Mouse (Mus musculus): ENCODE measurements around the gene Abhd16a. TPM values are rescaled to one million over a fixed set of nuclear protein-coding genes. Genes with fewer than 3 reads are reported as not detected.

The Abhd16a gene
- polyA plus RNA-seq, 1 experiment from 2014 or later = 25.5 TPM

DNA sequence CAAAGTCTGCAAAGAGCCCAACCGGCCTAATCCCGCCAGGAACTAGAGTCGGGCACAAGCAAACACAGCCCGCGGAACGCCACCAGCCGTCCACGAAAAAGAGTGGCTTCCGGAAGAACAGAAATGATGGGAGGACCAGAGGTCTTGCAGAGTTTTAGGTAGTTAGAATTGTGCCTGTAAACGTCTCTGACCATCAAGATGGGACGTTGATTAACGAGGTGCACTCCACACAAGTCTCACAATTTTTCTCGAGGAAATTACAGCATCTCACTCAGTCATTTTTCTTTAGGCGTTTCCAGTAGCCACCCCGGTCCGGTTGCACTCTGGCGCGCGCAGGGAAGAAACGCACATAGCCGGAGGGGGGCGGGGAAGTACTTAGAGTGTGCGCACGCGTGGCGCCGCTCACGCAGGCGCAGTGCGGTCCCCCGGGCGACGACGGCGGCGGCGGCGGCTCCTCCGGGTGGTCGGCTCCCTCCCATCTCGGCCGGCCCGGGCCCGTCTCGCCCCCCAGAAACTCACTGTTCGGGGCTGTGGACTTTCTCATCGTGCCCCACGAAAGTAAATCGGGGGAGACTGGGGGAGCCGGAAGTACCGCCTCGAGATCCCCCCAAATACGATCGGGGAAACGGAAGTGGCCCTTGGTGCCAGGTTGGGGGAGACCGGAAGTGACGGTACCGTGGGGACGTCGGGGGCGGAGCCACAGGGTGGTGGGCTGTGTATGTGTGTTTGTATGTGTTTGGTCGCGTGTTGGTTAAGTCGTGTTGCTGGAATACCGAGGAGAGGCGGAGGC, 45.9 kb downstream of the Abhd16a start, which contains the start of gene Bag6:
Gene Bag6, plus strand, starts transcription at position 378 of the 790 bp plus-strand sequence.

Other genes with a start within 250 kb of the Abhd16a start
- gene Skiv2l, start 239.1 kb upstream of the Abhd16a start, polyA plus RNA-seq (2015; fragmentation: Illumina TruSeq; extraction: RNeasy Lipid Tissue Mini Kit (QIAGEN cat#74804); ENCODE audit: insufficient read depth, low read depth, low replicate concordance) = 24.5 TPM
- gene Nelfe, start 238.9 kb upstream of the Abhd16a start, polyA plus RNA-seq (2015; fragmentation: Illumina TruSeq; extraction: RNeasy Lipid Tissue Mini Kit (QIAGEN cat#74804); ENCODE audit: insufficient read depth, low read depth, low replicate concordance) = 11.5 TPM
- gene Cfb, start 226.7 kb upstream of the Abhd16a start, polyA plus RNA-seq (2015; fragmentation: Illumina TruSeq; extraction: RNeasy Lipid Tissue Mini Kit (QIAGEN cat#74804); ENCODE audit: insufficient read depth, low read depth, low replicate concordance) = 9.5 TPM
- 1.5 TPM for gene Zbtb12, start 209.8 kb upstream of the Abhd16a start, polyA plus RNA-seq (2015; fragmentation: Illumina TruSeq; extraction: RNeasy Lipid Tissue Mini Kit (QIAGEN cat#74804); ENCODE audit: insufficient read depth, low read depth, low replicate concordance)
- 4.5 TPM for gene Gm20547, start 207.2 kb upstream of the Abhd16a start, polyA plus RNA-seq (2015; fragmentation: Illumina TruSeq; extraction: RNeasy Lipid Tissue Mini Kit (QIAGEN cat#74804); ENCODE audit: insufficient read depth, low read depth, low replicate concordance)
- 22.8 TPM for gene C2, start 191.0 kb upstream of the Abhd16a start, polyA plus RNA-seq (2015; fragmentation: Illumina TruSeq; extraction: RNeasy Lipid Tissue Mini Kit (QIAGEN cat#74804); ENCODE audit: insufficient read depth, low read depth, low replicate concordance)
- gene Ehmt2, start 190.8 kb upstream of the Abhd16a start, polyA plus RNA-seq (2015; fragmentation: Illumina TruSeq; extraction: RNeasy Lipid Tissue Mini Kit (QIAGEN cat#74804); ENCODE audit: insufficient read depth, low read depth, low replicate concordance) = 43.2 TPM
- 1.4 TPM for gene Slc44a4, start 174.8 kb upstream of the Abhd16a start, polyA plus RNA-seq (2015; fragmentation: Illumina TruSeq; extraction: RNeasy Lipid Tissue Mini Kit (QIAGEN cat#74804); ENCODE audit: insufficient read depth, low read depth, low replicate concordance)
- gene Neu1, start 158.0 kb upstream of the Abhd16a start, polyA plus RNA-seq (2015; fragmentation: Illumina TruSeq; extraction: RNeasy Lipid Tissue Mini Kit (QIAGEN cat#74804); ENCODE audit: insufficient read depth, low read depth, low replicate concordance) = 10.7 TPM
- 8.4 TPM for gene Hspa1b, start 130.0 kb upstream of the Abhd16a start, polyA plus RNA-seq (2015; fragmentation: Illumina TruSeq; extraction: RNeasy Lipid Tissue Mini Kit (QIAGEN cat#74804); ENCODE audit: insufficient read depth, low read depth, low replicate concordance)
- gene Gm20481, start 119.4 kb upstream of the Abhd16a start, polyA plus RNA-seq (2015; fragmentation: Illumina TruSeq; extraction: RNeasy Lipid Tissue Mini Kit (QIAGEN cat#74804); ENCODE audit: insufficient read depth, low read depth, low replicate concordance) = not detected
- gene Hspa1a, start 117.1 kb upstream of the Abhd16a start, polyA plus RNA-seq (2015; fragmentation: Illumina TruSeq; extraction: RNeasy Lipid Tissue Mini Kit (QIAGEN cat#74804); ENCODE audit: insufficient read depth, low read depth, low replicate concordance) = 4.7 TPM
- not detected for gene Hspa1l, start 116.6 kb upstream of the Abhd16a start, polyA plus RNA-seq (2015; fragmentation: Illumina TruSeq; extraction: RNeasy Lipid Tissue Mini Kit (QIAGEN cat#74804); ENCODE audit: insufficient read depth, low read depth, low replicate concordance)
- 7.8 TPM for gene Lsm2, start 107.4 kb upstream of the Abhd16a start, polyA plus RNA-seq (2015; fragmentation: Illumina TruSeq; extraction: RNeasy Lipid Tissue Mini Kit (QIAGEN cat#74804); ENCODE audit: insufficient read depth, low read depth, low replicate concordance)
- gene Vars, start 88.3 kb upstream of the Abhd16a start, polyA plus RNA-seq (2015; fragmentation: Illumina TruSeq; extraction: RNeasy Lipid Tissue Mini Kit (QIAGEN cat#74804); ENCODE audit: insufficient read depth, low read depth, low replicate concordance) = 23.4 TPM
- 0.42 TPM for gene Vwa7, start 72.7 kb upstream of the Abhd16a start, polyA plus RNA-seq (2015; fragmentation: Illumina TruSeq; extraction: RNeasy Lipid Tissue Mini Kit (QIAGEN cat#74804); ENCODE audit: insufficient read depth, low read depth, low replicate concordance)
- 1.5 TPM for gene Sapcd1, start 61.2 kb upstream of the Abhd16a start, polyA plus RNA-seq (2015; fragmentation: Illumina TruSeq; extraction: RNeasy Lipid Tissue Mini Kit (QIAGEN cat#74804); ENCODE audit: insufficient read depth, low read depth, low replicate concordance)
- gene Msh5, start 42.5 kb upstream of the Abhd16a start, polyA plus RNA-seq (2015; fragmentation: Illumina TruSeq; extraction: RNeasy Lipid Tissue Mini Kit (QIAGEN cat#74804); ENCODE audit: insufficient read depth, low read depth, low replicate concordance) = 1.8 TPM
- 36.2 TPM for gene Clic1, start 39.3 kb upstream of the Abhd16a start, polyA plus RNA-seq (2015; fragmentation: Illumina TruSeq; extraction: RNeasy Lipid Tissue Mini Kit (QIAGEN cat#74804); ENCODE audit: insufficient read depth, low read depth, low replicate concordance)
- 19.5 TPM for gene Ddah2, start 30.2 kb upstream of the Abhd16a start, polyA plus RNA-seq (2015; fragmentation: Illumina TruSeq; extraction: RNeasy Lipid Tissue Mini Kit (QIAGEN cat#74804); ENCODE audit: insufficient read depth, low read depth, low replicate concordance)
- gene Ly6g6c, start 23.9 kb upstream of the Abhd16a start, polyA plus RNA-seq (2015; fragmentation: Illumina TruSeq; extraction: RNeasy Lipid Tissue Mini Kit (QIAGEN cat#74804); ENCODE audit: insufficient read depth, low read depth, low replicate concordance) = not detected
- not detected for gene Mpig6b, start 23.1 kb upstream of the Abhd16a start, polyA plus RNA-seq (2015; fragmentation: Illumina TruSeq; extraction: RNeasy Lipid Tissue Mini Kit (QIAGEN cat#74804); ENCODE audit: insufficient read depth, low read depth, low replicate concordance)
- not detected for gene Ly6g6e, start 12.4 kb upstream of the Abhd16a start, polyA plus RNA-seq (2015; fragmentation: Illumina TruSeq; extraction: RNeasy Lipid Tissue Mini Kit (QIAGEN cat#74804); ENCODE audit: insufficient read depth, low read depth, low replicate concordance)
- not detected for gene Ly6g6d, start 11.2 kb upstream of the Abhd16a start, polyA plus RNA-seq (2015; fragmentation: Illumina TruSeq; extraction: RNeasy Lipid Tissue Mini Kit (QIAGEN cat#74804); ENCODE audit: insufficient read depth, low read depth, low replicate concordance)
- gene Ly6g6f, start 3.7 kb upstream of the Abhd16a start, polyA plus RNA-seq (2015; fragmentation: Illumina TruSeq; extraction: RNeasy Lipid Tissue Mini Kit (QIAGEN cat#74804); ENCODE audit: insufficient read depth, low read depth, low replicate concordance) = not detected
- gene Ly6g5c, start 19.0 kb downstream of the Abhd16a start, polyA plus RNA-seq (2015; fragmentation: Illumina TruSeq; extraction: RNeasy Lipid Tissue Mini Kit (QIAGEN cat#74804); ENCODE audit: insufficient read depth, low read depth, low replicate concordance) = not detected
- not detected for gene Ly6g5b, start 26.2 kb downstream of the Abhd16a start, polyA plus RNA-seq (2015; fragmentation: Illumina TruSeq; extraction: RNeasy Lipid Tissue Mini Kit (QIAGEN cat#74804); ENCODE audit: insufficient read depth, low read depth, low replicate concordance)
- 8.6 TPM for gene Gpank1, start 32.2 kb downstream of the Abhd16a start, polyA plus RNA-seq (2015; fragmentation: Illumina TruSeq; extraction: RNeasy Lipid Tissue Mini Kit (QIAGEN cat#74804); ENCODE audit: insufficient read depth, low read depth, low replicate concordance)
- 52.8 TPM for gene Csnk2b, start 32.8 kb downstream of the Abhd16a start, polyA plus RNA-seq (2015; fragmentation: Illumina TruSeq; extraction: RNeasy Lipid Tissue Mini Kit (QIAGEN cat#74804); ENCODE audit: insufficient read depth, low read depth, low replicate concordance)
- gene D17H6S53E, start 37.1 kb downstream of the Abhd16a start, polyA plus RNA-seq (2015; fragmentation: Illumina TruSeq; extraction: RNeasy Lipid Tissue Mini Kit (QIAGEN cat#74804); ENCODE audit: insufficient read depth, low read depth, low replicate concordance) = 6.8 TPM
- gene Apom, start 42.8 kb downstream of the Abhd16a start, polyA plus RNA-seq (2015; fragmentation: Illumina TruSeq; extraction: RNeasy Lipid Tissue Mini Kit (QIAGEN cat#74804); ENCODE audit: insufficient read depth, low read depth, low replicate concordance) = not detected
- gene Bag6, start 45.9 kb downstream of the Abhd16a start, polyA plus RNA-seq (2015; fragmentation: Illumina TruSeq; extraction: RNeasy Lipid Tissue Mini Kit (QIAGEN cat#74804); ENCODE audit: insufficient read depth, low read depth, low replicate concordance) = 43.1 TPM
- gene Prrc2a, start 75.6 kb downstream of the Abhd16a start, polyA plus RNA-seq (2015; fragmentation: Illumina TruSeq; extraction: RNeasy Lipid Tissue Mini Kit (QIAGEN cat#74804); ENCODE audit: insufficient read depth, low read depth, low replicate concordance) = 89.4 TPM
- gene Aif1, start 86.8 kb downstream of the Abhd16a start, polyA plus RNA-seq (2015; fragmentation: Illumina TruSeq; extraction: RNeasy Lipid Tissue Mini Kit (QIAGEN cat#74804); ENCODE audit: insufficient read depth, low read depth, low replicate concordance) = 2.3 TPM
- gene Lst1, start 99.2 kb downstream of the Abhd16a start, polyA plus RNA-seq (2015; fragmentation: Illumina TruSeq; extraction: RNeasy Lipid Tissue Mini Kit (QIAGEN cat#74804); ENCODE audit: insufficient read depth, low read depth, low replicate concordance) = 5.7 TPM
- 1.00 TPM for gene Ltb, start 105.2 kb downstream of the Abhd16a start, polyA plus RNA-seq (2015; fragmentation: Illumina TruSeq; extraction: RNeasy Lipid Tissue Mini Kit (QIAGEN cat#74804); ENCODE audit: insufficient read depth, low read depth, low replicate concordance)
- gene Tnf, start 112.7 kb downstream of the Abhd16a start, polyA plus RNA-seq (2015; fragmentation: Illumina TruSeq; extraction: RNeasy Lipid Tissue Mini Kit (QIAGEN cat#74804); ENCODE audit: insufficient read depth, low read depth, low replicate concordance) = 0.50 TPM
- gene Lta, start 116.1 kb downstream of the Abhd16a start, polyA plus RNA-seq (2015; fragmentation: Illumina TruSeq; extraction: RNeasy Lipid Tissue Mini Kit (QIAGEN cat#74804); ENCODE audit: insufficient read depth, low read depth, low replicate concordance) = not detected
- gene Gm16181, start 131.6 kb downstream of the Abhd16a start, polyA plus RNA-seq (2015; fragmentation: Illumina TruSeq; extraction: RNeasy Lipid Tissue Mini Kit (QIAGEN cat#74804); ENCODE audit: insufficient read depth, low read depth, low replicate concordance) = not detected
- gene Atp6v1g2, start 144.4 kb downstream of the Abhd16a start, polyA plus RNA-seq (2015; fragmentation: Illumina TruSeq; extraction: RNeasy Lipid Tissue Mini Kit (QIAGEN cat#74804); ENCODE audit: insufficient read depth, low read depth, low replicate concordance) = 2.8 TPM
- 4.1 TPM for gene Nfkbil1, start 146.5 kb downstream of the Abhd16a start, polyA plus RNA-seq (2015; fragmentation: Illumina TruSeq; extraction: RNeasy Lipid Tissue Mini Kit (QIAGEN cat#74804); ENCODE audit: insufficient read depth, low read depth, low replicate concordance)
- gene Ddx39b, start 152.5 kb downstream of the Abhd16a start, polyA plus RNA-seq (2015; fragmentation: Illumina TruSeq; extraction: RNeasy Lipid Tissue Mini Kit (QIAGEN cat#74804); ENCODE audit: insufficient read depth, low read depth, low replicate concordance) = 92.0 TPM
- 153 TPM for gene H2-D1, start 173.5 kb downstream of the Abhd16a start, polyA plus RNA-seq (2015; fragmentation: Illumina TruSeq; extraction: RNeasy Lipid Tissue Mini Kit (QIAGEN cat#74804); ENCODE audit: insufficient read depth, low read depth, low replicate concordance)
- not detected for gene H2-Q1, start 231.1 kb downstream of the Abhd16a start, polyA plus RNA-seq (2015; fragmentation: Illumina TruSeq; extraction: RNeasy Lipid Tissue Mini Kit (QIAGEN cat#74804); ENCODE audit: insufficient read depth, low read depth, low replicate concordance)

Data from pancreas, adult 10 weeks (tissue).